Mouse (Mus musculus) lung, adult 18-20 months (tissue): Measurements from ENCODE around the gene Lmna.

ENCODE experiments used
- DNase-seq, 2 experiments: peaks; one replicate each; pipeline ENCODE4 v3.0.0; 2022; ENCODE audit warnings: mixed read lengths in 2 of 2

The Lmna gene

GRCm38 (mm10) chr3:88500087-88500486, 9.7 kb downstream of the Lmna start:
- DNase-seq: no peak

GRCm38 (mm10) chr3:88499580-88499979, 10.2 kb downstream of the Lmna start:
- DNase-seq: no peak

- DNase-seq: no peak
Observed at GRCm38 (mm10) chr3:88495741-88496415, 13.9 kb downstream of the Lmna start.

- peak; percentile 69 to 74 for DNase-seq
Observed at GRCm38 (mm10) chr3:88494836-88495628, 14.7 kb downstream of the Lmna start.

- DNase-seq: no peak
Observed at GRCm38 (mm10) chr3:88493706-88494582, 15.8 kb downstream of the Lmna start.

- DNase-seq: no peak
Observed at GRCm38 (mm10) chr3:88487396-88487795, 22.4 kb downstream of the Lmna start.

GRCm38 (mm10) chr3:88486887-88487286, 22.9 kb downstream of the Lmna start:
- no peak for DNase-seq

- no peak for DNase-seq
Observed at GRCm38 (mm10) chr3:88486043-88486442, 23.7 kb downstream of the Lmna start.

- no peak for DNase-seq
Observed at GRCm38 (mm10) chr3:88484597-88485316, 25.0 kb downstream of the Lmna start.

- DNase-seq: peak; percentile 64 to 71
Observed at GRCm38 (mm10) chr3:88483621-88484020, 26.1 kb downstream of the Lmna start.

GRCm38 (mm10) chr3:88483141-88483540, 26.6 kb downstream of the Lmna start:
- DNase-seq: no peak

GRCm38 (mm10) chr3:88482336-88482735, 27.4 kb downstream of the Lmna start:
- DNase-seq: no peak

GRCm38 (mm10) chr3:88481372-88482040, 28.2 kb downstream of the Lmna start:
- DNase-seq: no peak

GRCm38 (mm10) chr3:88480679-88481078, 29.1 kb downstream of the Lmna start:
- DNase-seq: no peak

- no peak for DNase-seq
Observed at GRCm38 (mm10) chr3:88479828-88480227, 29.9 kb downstream of the Lmna start.

- no peak for DNase-seq
Observed at GRCm38 (mm10) chr3:88479163-88479562, 30.6 kb downstream of the Lmna start.

GRCm38 (mm10) chr3:88477735-88478134, 32.0 kb downstream of the Lmna start:
- DNase-seq: peak; percentile 75 to 81

- no peak for DNase-seq
Observed at GRCm38 (mm10) chr3:88476403-88476802, 33.4 kb downstream of the Lmna start.

- DNase-seq: no peak
Observed at GRCm38 (mm10) chr3:88473571-88473970, 36.2 kb downstream of the Lmna start.

GRCm38 (mm10) chr3:88473020-88473419, 36.7 kb downstream of the Lmna start:
- no peak for DNase-seq

GRCm38 (mm10) chr3:88470943-88471479, 38.7 kb downstream of the Lmna start:
- DNase-seq: no peak

GRCm38 (mm10) chr3:88469466-88469865, 40.3 kb downstream of the Lmna start:
- DNase-seq: no peak
